Mouse (Mus musculus) layer of hippocampus, adult 11-12 months (tissue): ENCODE results near the gene Fcgr4.
"Not testable (repeated sequence)": the region's sequence is repeated elsewhere in the genome, so short reads cannot be mapped to it uniquely, and the experiment has no call there.

ENCODE experiments used
- DNase-seq: peaks from one replicate; pipeline ENCODE4 v3.0.0; 2022; ENCODE audit warnings: low spot score

Gene Fcgr4

DNA sequence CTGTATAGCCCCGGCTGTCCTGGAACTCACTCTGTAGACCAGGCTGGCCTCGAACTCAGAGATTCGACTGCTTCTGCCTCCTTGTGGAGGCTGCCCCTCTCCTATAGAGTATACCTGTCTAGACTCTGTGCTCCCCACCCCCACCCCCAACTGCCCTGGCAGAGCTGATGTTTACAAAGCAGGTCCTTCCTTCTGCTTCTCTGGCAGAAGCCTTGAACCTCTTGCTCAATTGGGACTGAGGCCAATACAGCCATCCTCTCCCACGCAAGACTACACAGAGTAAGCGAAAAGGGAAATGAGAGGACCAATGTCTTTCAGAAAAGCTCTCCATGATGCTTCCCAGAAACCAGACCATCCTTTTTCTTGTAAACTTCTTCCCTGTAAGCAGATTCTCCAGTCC is 38.5 kb downstream of the Fcgr4 start:
- DNase-seq, result no peak

DNA sequence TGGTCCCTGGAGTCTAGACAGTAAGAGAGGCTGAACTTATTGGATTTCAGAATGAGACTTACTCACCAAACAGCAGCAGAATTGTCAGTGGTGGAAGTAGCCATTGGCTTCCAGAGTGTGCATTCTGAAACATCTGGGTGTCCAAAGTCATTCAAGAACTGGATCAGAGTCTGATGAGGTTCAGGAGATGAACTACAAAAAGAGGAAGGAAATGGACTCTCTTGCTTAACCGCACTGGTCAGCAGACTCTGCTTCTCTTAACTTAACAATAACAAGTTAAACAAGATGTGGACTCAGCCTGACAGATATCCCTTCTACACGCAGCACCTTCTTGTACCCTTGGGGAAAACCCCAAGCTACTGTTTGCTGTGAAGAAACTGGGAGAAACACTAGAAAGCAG is 40.5 kb downstream of the Fcgr4 start:
- DNase-seq, result no peak

DNA sequence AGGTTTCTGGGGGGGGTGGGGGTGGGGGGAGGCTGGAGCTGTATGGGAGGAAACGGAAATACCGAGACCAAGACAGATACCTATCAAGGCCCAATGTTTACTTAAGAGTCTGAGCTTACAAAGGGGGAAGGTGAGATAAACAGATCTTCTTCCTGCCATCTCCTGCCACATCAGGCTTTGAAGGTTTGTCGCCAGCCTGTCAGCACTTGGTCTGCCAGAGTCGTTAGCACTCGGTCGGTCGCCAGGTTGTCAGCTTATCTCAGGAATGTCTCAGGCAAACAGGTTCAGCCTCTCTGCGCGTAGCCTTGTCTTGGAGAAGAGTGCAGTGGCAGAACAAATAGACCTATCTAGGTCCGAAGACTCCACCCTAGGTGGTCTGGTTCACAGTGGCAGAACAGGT is 41.7 kb downstream of the Fcgr4 start:
- no peak for DNase-seq

DNA sequence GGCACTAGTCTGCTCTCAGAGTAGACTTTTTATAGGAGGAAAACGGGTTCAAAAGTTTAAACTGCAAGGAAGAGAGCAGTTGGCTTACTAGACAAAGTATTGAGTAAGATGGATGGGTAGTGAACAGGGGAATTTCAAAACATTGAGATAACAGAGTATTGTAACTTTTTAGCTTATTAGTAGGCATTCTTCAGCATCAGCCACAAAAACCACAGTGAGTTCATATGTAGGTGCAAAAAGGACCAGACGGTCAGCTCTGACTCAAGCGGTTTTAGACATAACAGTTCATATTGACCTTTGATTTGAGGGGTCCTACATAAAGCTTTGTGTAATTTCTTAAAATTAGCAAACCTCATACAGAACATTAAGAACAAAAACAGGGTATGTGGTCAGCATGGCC is 42.8 kb downstream of the Fcgr4 start:
- DNase-seq, result no peak

DNA sequence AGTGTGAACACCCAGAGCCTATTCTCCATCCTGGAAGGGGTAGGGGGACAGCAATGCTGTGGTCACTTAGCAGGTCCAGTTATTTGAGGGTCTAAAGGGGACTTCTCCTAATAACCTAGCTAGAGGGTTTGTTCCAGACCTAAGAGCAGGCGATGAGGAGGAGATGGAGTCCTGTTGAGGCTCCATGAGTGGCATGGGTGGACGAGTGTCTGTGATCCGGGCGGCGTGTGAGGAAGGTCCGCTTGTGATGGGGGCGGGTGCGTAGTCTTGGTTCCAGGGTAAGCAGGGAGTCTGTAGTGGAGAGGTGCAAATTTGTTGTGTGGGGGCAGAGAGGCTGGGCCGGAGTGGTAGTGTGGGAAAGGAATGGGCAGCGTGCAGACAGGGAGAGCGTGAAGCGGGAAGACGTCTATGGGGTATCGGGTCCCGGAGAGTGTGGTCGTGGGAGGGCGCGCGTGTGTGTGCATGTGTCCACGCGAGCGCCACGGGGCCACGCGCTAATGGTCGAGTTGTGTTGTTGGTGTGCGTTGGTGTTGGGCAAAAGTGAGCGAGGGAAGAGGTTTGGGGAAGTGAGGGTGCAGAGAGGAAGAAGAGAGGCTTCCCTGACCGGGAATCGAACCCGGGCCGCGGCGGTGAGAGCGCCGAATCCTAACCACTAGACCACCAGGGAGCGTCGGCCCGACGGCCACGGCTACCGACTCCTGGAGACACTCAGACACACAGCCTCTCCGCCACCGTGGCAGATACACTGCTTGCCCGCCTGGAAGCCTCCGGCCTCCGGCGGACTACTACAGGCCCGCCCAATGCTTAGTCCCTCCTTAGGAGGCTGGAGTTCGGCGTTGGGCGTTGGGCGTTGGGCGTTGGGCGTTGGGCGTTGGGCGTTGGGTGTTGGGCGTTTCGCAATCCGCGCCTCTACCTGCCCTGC is 45.1 kb downstream of the Fcgr4 start:
- DNase-seq, result peak; percentile 59

DNA sequence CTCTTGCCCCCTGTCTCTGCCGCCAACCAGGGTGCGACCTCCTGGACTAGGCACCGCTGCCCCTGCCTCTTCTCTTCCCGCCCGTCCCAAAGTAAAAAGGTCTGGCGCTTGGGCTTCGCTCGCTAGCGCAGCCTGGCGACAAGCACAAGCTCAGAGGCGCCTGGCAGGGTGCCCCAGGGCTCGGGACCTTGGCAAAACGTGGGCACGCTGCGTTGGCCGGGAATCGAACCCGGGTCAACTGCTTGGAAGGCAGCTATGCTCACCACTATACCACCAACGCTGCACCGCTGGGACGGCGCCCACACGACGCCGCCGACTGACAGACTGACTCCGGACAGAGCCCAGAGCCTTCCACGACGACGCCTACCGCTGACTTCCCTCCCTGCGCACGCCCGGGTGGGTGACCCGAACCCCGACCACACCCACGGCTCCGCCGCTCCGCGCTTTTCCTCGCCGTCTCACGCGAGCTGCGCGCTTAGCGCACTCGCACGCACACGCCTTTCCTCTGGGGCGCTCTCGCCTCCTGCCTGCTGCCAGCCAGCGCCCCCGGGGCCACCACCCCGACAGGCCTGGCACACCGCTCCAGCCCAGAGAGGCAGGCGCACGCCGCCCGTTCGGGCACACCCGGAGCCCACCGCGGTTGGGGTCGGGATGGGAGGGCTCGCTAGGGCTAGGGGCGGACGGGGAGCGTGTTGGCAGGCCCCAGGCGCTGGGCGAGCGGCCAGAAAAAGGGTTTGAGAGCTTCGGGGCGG is 45.9 kb downstream of the Fcgr4 start, which contains the start of gene Fcgr3:
TSS of gene Fcgr3 (minus strand) at position 445 of the 752 bp plus-strand sequence.
- DNase-seq, result peak; percentile 79

DNA sequence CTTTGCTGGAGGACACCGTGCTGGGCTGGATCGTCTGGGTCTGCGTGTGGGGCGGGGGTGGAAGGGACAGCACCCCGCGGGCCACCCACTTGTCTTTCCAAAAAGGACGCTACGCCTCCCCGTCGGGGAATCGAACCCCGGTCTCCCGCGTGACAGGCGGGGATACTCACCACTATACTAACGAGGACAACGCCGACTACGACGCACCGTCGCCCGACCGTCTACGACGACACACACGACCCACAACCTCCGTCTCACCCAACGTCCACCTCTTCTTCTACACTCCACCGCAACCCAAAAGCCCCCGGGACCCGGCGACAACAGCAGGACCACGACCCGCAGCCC is 46.5 kb downstream of the Fcgr4 start:
- not testable (repeated sequence) for DNase-seq

DNA sequence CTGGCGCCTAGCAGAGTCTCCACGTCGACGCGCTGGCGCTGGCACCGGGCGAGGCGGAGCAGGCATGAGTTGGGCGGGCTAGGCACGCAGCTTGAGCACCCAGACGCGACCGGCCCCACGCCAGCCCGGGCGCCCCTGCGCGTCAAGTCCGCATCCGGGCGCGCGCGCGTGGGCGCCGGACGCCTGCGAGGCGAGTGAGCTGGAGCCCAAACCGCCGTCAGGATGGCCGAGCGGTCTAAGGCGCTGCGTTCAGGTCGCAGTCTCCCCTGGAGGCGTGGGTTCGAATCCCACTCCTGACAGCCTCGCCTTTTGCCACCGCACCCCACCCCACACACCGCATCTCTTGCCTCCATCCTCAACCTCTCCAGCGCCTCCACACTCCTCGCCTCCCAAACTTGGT is 47.0 kb downstream of the Fcgr4 start:
- DNase-seq, result peak; percentile 38

DNA sequence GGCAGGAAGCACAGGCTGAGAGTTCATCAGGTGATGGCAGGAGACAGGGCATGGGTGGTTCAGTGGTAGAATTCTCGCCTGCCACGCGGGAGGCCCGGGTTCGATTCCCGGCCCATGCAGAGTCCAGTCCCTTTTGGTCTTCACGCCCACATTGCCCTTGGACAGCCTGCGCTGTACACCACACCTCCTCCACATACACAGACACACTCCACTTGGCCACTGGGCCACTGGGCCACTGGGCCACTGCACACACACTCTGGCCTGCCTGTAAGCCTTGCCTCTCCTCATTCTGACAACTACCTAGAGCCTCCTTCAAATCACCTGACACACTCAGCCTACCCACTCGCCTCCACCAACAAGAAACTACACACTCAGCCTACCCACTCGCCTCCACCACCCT is 47.9 kb downstream of the Fcgr4 start:
- not testable (repeated sequence) for DNase-seq

DNA sequence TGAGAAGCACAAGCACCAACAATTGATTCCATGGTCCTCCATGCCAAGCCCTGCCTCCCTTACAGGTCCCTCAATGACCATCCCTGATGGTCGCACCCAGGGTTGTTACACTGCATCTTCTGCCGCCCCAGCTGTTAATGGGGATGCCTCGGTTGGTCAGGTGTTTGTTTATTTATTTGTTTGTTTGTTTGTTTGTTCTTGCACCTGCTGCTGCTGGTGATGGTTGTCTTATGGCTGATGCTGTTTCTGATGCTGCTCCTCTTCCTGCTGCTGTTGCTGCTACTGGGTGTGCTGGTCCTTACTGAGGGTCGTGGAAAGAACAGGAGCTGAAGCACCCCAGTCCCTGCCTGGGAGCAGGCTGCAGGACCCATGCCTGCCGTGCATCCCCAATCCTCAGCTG is 49.2 kb downstream of the Fcgr4 start:
- DNase-seq, result not testable (repeated sequence)

DNA sequence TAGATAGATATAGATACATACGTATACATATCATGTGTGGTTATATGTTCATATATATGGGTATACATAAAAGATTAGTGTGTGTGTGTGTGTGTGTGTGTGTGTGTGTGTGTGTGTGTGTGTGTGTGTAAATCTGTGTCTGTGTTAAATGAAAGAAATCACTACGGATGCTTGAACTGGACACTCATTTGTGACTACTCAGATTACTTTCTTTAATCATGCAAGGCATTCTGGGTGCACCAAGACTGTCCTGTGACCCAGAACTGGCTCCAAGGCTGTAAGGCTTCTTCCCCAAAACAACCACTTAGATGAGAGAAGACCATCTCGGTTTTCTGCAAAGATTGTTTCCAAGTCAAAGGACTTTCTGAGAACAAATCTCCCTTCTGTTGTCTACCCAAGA is 50.8 kb downstream of the Fcgr4 start:
- not testable (repeated sequence) for DNase-seq

DNA sequence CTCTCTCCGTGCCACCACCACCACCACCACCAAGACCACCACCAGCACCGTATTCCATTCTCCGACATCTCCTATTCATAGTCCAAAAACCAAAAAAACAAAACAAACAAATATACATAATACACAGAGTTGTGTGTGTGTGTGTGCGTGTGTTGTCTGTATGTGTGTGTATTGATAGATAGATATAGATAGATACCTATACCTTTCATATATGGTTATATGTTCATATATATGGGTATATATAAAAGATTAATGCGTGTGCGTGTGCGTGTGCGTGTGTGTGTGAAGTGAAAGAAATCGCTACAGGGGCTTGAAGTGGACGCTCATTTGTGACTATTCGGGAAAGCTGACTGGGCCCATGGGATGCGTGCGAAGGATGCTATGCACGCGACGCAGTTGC is 52.2 kb downstream of the Fcgr4 start:
- not testable (repeated sequence) for DNase-seq

DNA sequence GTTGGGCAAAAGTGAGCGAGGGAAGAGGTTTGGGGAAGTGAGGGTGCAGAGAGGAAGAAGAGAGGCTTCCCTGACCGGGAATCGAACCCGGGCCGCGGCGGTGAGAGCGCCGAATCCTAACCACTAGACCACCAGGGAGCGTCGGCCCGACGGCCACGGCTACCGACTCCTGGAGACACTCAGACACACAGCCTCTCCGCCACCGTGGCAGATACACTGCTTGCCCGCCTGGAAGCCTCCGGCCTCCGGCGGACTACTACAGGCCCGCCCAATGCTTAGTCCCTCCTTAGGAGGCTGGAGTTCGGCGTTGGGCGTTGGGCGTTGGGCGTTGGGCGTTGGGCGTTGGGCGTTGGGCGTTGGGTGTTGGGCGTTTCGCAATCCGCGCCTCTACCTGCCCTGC is 53.0 kb downstream of the Fcgr4 start:
- not testable (repeated sequence) for DNase-seq

DNA sequence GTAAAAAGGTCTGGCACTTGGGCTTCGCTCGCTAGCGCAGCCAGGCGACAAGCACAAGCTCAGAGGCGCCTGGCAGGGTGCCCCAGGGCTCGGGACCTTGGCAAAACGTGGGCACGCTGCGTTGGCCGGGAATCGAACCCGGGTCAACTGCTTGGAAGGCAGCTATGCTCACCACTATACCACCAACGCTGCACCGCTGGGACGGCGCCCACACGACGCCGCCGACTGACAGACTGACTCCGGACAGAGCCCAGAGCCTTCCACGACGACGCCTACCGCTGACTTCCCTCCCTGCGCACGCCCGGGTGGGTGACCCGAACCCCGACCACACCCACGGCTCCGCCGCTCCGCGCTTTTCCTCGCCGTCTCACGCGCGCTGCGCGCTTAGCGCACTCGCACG is 53.5 kb downstream of the Fcgr4 start:
- not testable (repeated sequence) for DNase-seq

DNA sequence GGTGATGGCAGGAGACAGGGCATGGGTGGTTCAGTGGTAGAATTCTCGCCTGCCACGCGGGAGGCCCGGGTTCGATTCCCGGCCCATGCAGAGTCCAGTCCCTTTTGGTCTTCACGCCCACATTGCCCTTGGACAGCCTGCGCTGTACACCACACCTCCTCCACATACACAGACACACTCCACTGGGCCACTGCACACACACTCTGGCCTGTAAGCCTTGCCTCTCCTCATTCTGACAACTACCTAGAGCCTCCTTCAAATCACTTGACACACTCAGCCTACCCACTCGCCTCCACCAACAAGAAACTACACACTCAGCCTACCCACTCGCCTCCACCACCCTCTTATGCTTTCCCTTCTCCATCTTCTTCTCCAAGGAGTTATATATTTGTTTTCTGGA is 55.6 kb downstream of the Fcgr4 start:
- DNase-seq, result not testable (repeated sequence)

DNA sequence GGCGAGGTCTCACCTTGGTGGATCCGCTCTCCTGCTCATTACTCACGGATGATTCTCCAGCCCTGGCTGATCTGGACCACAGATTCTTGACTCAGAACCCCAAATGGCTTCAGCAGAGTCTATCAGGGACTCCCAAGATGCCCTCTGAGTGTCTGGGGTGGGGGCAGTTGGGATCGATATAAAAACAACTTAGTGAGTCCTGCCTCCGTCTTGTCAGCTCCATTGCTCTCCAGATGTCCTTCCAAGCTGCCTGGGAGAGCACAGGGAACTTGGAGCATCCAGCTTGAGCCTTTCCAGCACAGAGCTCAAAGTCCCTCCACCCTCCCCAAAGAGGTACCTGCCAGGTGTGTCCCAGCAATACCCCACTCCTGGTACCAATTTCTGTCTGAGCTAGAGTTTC is 57.5 kb downstream of the Fcgr4 start:
- not testable (repeated sequence) for DNase-seq

DNA sequence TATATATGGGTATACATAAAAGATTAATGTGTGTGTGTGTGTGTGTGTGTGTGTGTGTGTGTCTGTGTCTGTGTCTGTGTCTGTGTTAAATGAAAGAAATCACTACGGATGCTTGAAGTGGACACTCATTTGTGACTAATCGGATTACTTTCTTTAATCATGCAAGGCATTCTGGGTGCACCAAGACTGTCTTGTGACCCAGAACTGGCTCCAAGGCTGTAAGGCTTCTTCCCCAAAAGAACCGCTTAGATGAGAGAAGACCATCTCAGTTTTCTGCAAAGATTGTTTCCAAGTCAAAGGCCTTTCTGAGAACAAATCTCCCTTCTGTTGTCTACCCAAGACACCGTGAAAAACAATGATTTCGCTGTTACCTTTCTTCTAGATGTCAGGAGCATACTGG is 58.5 kb downstream of the Fcgr4 start:
- DNase-seq, result not testable (repeated sequence)

DNA sequence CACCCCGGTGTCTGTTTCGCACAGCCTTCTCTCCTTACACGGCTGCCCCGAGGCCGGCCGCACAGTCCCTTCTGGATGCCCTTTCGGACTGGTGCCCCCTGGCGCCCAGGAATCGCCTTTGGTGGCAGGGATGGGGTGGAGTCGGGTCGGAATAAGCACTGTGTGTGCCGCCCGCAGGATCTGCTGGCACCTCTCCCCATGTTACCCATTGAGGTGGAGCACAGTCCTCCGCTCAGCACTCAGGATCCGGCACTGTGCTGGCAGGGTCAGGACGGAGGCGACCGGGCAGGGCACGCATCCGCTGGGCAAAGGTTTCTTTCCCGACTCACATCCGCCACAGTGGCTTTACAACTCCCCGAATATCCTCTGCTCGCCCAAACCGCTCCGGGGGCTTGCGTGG is 59.2 kb downstream of the Fcgr4 start:
- not testable (repeated sequence) for DNase-seq

DNA sequence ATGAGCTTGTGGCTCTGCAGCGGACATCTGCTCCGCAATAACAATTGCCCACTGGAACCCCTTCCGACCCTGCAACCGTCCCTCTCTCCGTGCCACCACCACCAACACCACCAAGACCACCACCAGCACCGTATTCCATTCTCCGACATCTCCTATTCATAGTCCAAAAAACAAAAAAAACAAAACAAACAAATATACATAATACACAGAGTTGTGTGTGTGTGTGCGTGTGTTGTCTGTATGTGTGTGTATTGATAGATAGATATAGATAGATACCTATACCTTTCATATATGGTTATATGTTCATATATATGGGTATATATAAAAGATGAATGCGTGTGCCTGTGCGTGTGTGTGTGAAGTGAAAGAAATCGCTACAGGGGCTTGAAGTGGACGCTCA is 59.7 kb downstream of the Fcgr4 start:
- DNase-seq, result not testable (repeated sequence)

DNA sequence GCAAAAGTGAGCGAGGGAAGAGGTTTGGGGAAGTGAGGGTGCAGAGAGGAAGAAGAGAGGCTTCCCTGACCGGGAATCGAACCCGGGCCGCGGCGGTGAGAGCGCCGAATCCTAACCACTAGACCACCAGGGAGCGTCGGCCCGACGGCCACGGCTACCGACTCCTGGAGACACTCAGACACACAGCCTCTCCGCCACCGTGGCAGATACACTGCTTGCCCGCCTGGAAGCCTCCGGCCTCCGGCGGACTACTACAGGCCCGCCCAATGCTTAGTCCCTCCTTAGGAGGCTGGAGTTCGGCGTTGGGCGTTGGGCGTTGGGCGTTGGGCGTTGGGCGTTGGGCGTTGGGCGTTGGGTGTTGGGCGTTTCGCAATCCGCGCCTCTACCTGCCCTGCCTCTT is 60.6 kb downstream of the Fcgr4 start:
- DNase-seq, result not testable (repeated sequence)
